Mouse (Mus musculus) hindbrain, embryonic 16.5 days (tissue): ENCODE results near the gene Mrps14. TPM values are rescaled to one million over a fixed set of nuclear protein-coding genes. Genes with fewer than 3 reads are reported as not detected.

Source experiments
- ATAC-seq: fragments of 200-750 bp; cut with Nextera tagmentation; 2 replicates; pipeline ENCODE4 v1.8.0; 2017; ENCODE audit warnings: moderate TSS enrichment, moderate library complexity
- H3K27ac ChIP-seq: fragments of 300-500 bp; sonication (generic); 2 replicates; pipeline ENCODE4 v1.5.1; 2014; ENCODE audit warnings: low read depth, mild to moderate bottlenecking, control low read depth, low read length, moderate library complexity
- H3K27me3 ChIP-seq: fragments of 300-500 bp; sonication (generic); replicated peaks from 2 replicates; pipeline ENCODE4 v1.6.1; 2014; ENCODE audit warnings: low read length; ENCODE audit not compliant: control insufficient read depth, insufficient read depth
- H3K36me3 ChIP-seq: fragments of 300-500 bp; sonication (generic); 2 replicates; pipeline ENCODE4 v1.6.1; 2014; ENCODE audit warnings: mild to moderate bottlenecking, low read length, moderate library complexity, mixed read lengths; ENCODE audit not compliant: control insufficient read depth, insufficient read depth
- H3K4me1 ChIP-seq: fragments of 300-500 bp; sonication (generic); 2 replicates; pipeline ENCODE4 v1.6.1; 2014; ENCODE audit warnings: low read depth, low read length; ENCODE audit not compliant: control insufficient read depth, insufficient read depth
- H3K4me2 ChIP-seq: fragments of 300-500 bp; sonication (generic); 2 replicates; pipeline ENCODE4 v1.6.1; 2014; ENCODE audit warnings: mild to moderate bottlenecking, low read length, control low read depth, moderate library complexity
- H3K4me3 ChIP-seq: fragments of 300-500 bp; sonication (generic); 2 replicates; pipeline ENCODE4 v1.5.1; 2014; ENCODE audit warnings: mild to moderate bottlenecking, low read length, control low read depth, moderate library complexity
- H3K9ac ChIP-seq: fragments of 300-500 bp; sonication (generic); 2 replicates; pipeline ENCODE4 v1.6.1; 2014; ENCODE audit warnings: low read depth, mild to moderate bottlenecking, control low read depth, low read length, moderate library complexity
- H3K9me3 ChIP-seq: fragments of 300-500 bp; sonication (generic); 2 replicates; pipeline ENCODE4 v1.6.1; 2014; ENCODE audit warnings: mild to moderate bottlenecking, low read length, moderate library complexity; ENCODE audit not compliant: control insufficient read depth
- WGBS: fragments of 180-500 bp; shearing (Covaris S2); extraction: QIAGEN DNeasy Blood & Tissue Kit; methylation state at CpG from one replicate; pipeline ENCODE4 v1.1.7; 2014; 5-methylcytosine and 5-hydroxymethylcytosine counted together
- polyA plus RNA-seq: library from polyadenylated mRNA; unstranded; fragments of >200 nt; fragmentation: Nextera tagmentation; extraction: Ambion mirVana; gene quantifications from 2 replicates; pipeline ENCODE4 v1.2.1, GENCODE M21; 2015

The Mrps14 gene
- 129 and 137 TPM in 2 replicates for polyA plus RNA-seq

- H3K4me2 ChIP-seq = peak within 1 kb of the TSS; percentile 75
- no peaks in the 10 kb centered on the region for H3K9me3 ChIP-seq
- peak within 1 kb of the TSS; percentile 80 for H3K4me3 ChIP-seq
- peak within 1 kb of the TSS; percentile 83 for H3K9ac ChIP-seq
- 7% methylated on average over 31 of the region's 31 CpGs for WGBS
- H3K27ac ChIP-seq = peak within 1 kb of the TSS; percentile 84
- peaks cover 2% of the 10 kb centered on the region; the same call in 1 of the 2 replicates for H3K36me3 ChIP-seq
- peaks cover 2% of the 10 kb centered on the region; the same call in 1 of the 2 replicates for H3K4me1 ChIP-seq
- peak; percentile 100 for ATAC-seq
- no peaks in the 10 kb centered on the region for H3K27me3 ChIP-seq
Measured at GRCm38 (mm10) chr1:160194529-160195336, at the start of gene Mrps14. Gene Mrps14, plus strand, starts transcription at chr1:160195215.

GRCm38 (mm10) chr1:160145606-160146005 is 49.4 kb upstream of the Mrps14 start:
- no peak overlapping the region for H3K4me3 ChIP-seq
- 82% methylated on average over 3 of the region's 3 CpGs for WGBS
- H3K27me3 ChIP-seq = no peaks in the 10 kb centered on the region
- ATAC-seq = no peak
- H3K27ac ChIP-seq = no peak overlapping the region
- no peaks in the 10 kb centered on the region for H3K9me3 ChIP-seq
- H3K36me3 ChIP-seq = no peaks in the 10 kb centered on the region
- H3K4me1 ChIP-seq = no peaks in the 10 kb centered on the region
- no peak overlapping the region for H3K4me2 ChIP-seq
- no peak overlapping the region for H3K9ac ChIP-seq

DNA sequence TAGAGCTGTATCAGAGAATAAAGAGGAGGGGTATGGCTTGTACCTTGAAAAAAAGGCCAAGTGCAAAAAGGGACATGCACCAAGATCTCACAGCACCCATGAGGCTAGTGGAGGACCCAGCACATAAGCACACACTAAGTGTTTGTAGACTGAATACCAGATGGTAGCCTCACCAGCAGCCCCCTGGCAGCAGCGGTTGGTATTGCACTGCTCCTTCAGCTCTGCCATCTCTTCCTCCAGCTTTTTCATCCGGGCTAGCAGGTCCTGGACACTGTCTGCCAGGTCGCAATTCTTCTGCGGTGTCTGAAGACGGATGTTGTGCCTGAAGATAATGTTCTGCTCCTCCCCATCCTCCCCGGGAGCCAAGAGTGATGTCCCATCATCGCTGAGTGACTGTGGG is 47.7 kb upstream of the Mrps14 start:
- no peak overlapping the region for H3K4me2 ChIP-seq
- no peaks in the 10 kb centered on the region for H3K9me3 ChIP-seq
- no peaks in the 10 kb centered on the region for H3K4me1 ChIP-seq
- 88% methylated on average over 7 of the region's 7 CpGs for WGBS
- no peaks in the 10 kb centered on the region for H3K27me3 ChIP-seq
- H3K36me3 ChIP-seq = no peaks in the 10 kb centered on the region
- H3K27ac ChIP-seq = no peak overlapping the region
- H3K9ac ChIP-seq = no peak overlapping the region
- no peak overlapping the region for H3K4me3 ChIP-seq
- ATAC-seq = no peak

GRCm38 (mm10) chr1:160149291-160149906 is 45.6 kb upstream of the Mrps14 start:
- peak; percentile 87 for ATAC-seq
- Histone ChIP-seq H3K36me3 (no peaks in the 10 kb centered on the region), H3K4me2 (no peak overlapping the region), H3K4me1 (no peaks in the 10 kb centered on the region), H3K27me3 (no peaks in the 10 kb centered on the region), H3K9me3 (no peaks in the 10 kb centered on the region), H3K9ac (no peak overlapping the region), H3K27ac (0 out of 2 replicates have a peak overlapping the region, but pooled peaks have one; percentile 13), H3K4me3 (no peak overlapping the region)
- WGBS = 54% methylated on average over 11 of the region's 11 CpGs

DNA sequence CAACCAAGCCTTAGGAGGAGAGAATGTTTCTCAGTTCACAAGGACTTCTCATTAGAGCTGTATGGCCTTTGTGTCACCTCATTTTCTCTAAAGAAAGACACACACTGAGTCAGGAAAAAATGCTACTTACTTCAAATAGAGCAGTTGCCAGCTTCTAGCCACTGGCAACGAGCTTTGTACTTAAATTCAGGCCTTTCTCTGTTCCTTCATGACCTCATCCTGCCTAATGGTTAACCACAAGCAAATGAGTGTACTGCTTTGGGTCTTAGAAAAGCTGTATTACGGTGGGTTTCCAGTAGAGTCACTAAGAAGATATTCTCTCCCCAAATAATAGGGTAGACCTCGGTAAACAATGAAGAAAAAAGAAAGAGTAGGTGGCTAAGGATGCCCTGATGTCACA is 44.3 kb upstream of the Mrps14 start:
- WGBS = 71% methylated on average over 3 of the region's 3 CpGs
- Histone ChIP-seq H3K9me3 (no peaks in the 10 kb centered on the region), H3K27me3 (no peaks in the 10 kb centered on the region), H3K4me1 (no peaks in the 10 kb centered on the region), H3K4me3 (no peak overlapping the region), H3K36me3 (no peaks in the 10 kb centered on the region), H3K9ac (no peak overlapping the region), H3K4me2 (no peak overlapping the region), H3K27ac (no peak overlapping the region)
- ATAC-seq = no peak

DNA sequence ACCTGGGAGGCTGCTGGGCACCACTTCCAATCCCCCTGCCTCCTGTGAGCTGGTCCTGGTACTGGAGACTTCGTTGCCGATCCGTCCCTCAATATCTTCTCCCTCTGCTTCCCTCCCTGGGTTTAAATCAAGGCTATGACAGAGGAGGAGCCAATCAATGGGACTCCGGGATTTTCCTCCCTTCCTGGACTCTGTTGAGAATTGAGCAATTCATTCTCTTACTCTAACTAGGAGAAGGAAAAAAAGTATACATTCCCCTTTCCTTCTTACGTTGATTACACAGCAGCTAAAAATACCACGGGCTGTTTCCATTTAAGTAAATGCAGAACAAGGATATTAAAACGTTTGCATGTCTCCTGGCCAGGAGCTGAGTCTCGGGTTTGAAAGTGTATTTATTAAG is 41.5 kb upstream of the Mrps14 start, which contains the start of gene Tnn:
Gene Tnn (minus strand): TSS at position 101 of the 400 bp plus-strand sequence.
- 77% methylated on average over 8 of the region's 8 CpGs for WGBS
- Histone ChIP-seq H3K9me3 (no peaks in the 10 kb centered on the region), H3K4me1 (no peaks in the 10 kb centered on the region), H3K36me3 (no peaks in the 10 kb centered on the region), H3K27me3 (no peaks in the 10 kb centered on the region), H3K4me2 (no peak within 1 kb of the TSS), H3K4me3 (no peak within 1 kb of the TSS), H3K9ac (no peak within 1 kb of the TSS), H3K27ac (no peak within 1 kb of the TSS)
- ATAC-seq = no peak

DNA sequence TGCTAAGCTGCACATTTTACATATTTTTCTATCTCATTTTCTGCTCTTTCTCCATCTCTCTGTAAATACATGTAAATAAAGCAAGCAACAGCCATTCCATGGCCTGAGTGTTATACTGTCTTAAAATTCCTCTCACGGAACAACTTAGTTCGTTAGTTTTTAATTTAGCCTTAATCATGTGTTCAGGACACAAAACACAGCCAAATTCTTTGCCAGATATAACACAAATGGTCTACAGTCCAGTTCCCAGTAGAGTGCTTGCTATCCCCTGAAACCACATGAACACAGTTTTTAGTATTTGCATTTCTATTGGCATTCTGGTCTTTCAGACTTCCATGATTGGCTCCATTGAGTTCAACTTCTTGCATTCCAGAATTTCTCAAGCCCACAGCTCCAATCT is 36.8 kb upstream of the Mrps14 start:
- Histone ChIP-seq H3K4me1 (no peaks in the 10 kb centered on the region), H3K36me3 (no peaks in the 10 kb centered on the region), H3K4me2 (no peak overlapping the region), H3K9ac (no peak overlapping the region), H3K27ac (no peak overlapping the region), H3K4me3 (no peak overlapping the region), H3K27me3 (no peaks in the 10 kb centered on the region), H3K9me3 (no peaks in the 10 kb centered on the region)
- 93% methylated on average over 2 of the region's 2 CpGs for WGBS
- no peak for ATAC-seq

- WGBS = 69% methylated on average over 3 of the region's 5 CpGs
- Histone ChIP-seq H3K36me3 (no peaks in the 10 kb centered on the region), H3K9me3 (no peaks in the 10 kb centered on the region), H3K9ac (no peak overlapping the region), H3K4me3 (no peak overlapping the region), H3K4me1 (no peaks in the 10 kb centered on the region), H3K27ac (no peak overlapping the region), H3K4me2 (no peak overlapping the region), H3K27me3 (no peaks in the 10 kb centered on the region)
- ATAC-seq = no peak
Measured at GRCm38 (mm10) chr1:160166600-160166999, 28.4 kb upstream of the Mrps14 start.

GRCm38 (mm10) chr1:160176903-160177302 is 18.1 kb upstream of the Mrps14 start:
- Histone ChIP-seq H3K9me3 (no peaks in the 10 kb centered on the region), H3K4me3 (no peak overlapping the region), H3K36me3 (no peaks in the 10 kb centered on the region), H3K27ac (no peak overlapping the region), H3K4me1 (no peaks in the 10 kb centered on the region), H3K4me2 (no peak overlapping the region), H3K9ac (no peak overlapping the region), H3K27me3 (no peaks in the 10 kb centered on the region)
- WGBS = 54% methylated on average over 8 of the region's 8 CpGs
- ATAC-seq = no peak
